Mouse (Mus musculus) lung, embryonic 16.5 days (tissue): ENCODE results near the gene Hpcal1. TPM values are rescaled to one million over a fixed set of nuclear protein-coding genes. Genes with fewer than 3 reads are reported as not detected.

Experiments
- ATAC-seq: fragments of 200-750 bp; cut with Nextera tagmentation; 2 replicates; pipeline ENCODE4 v1.8.0; 2017; ENCODE audit warnings: low read depth, mild to moderate bottlenecking, moderate library complexity
- H3K27ac ChIP-seq: fragments of 300-500 bp; sonication (generic); 2 replicates; pipeline ENCODE4 v1.5.1; 2014; ENCODE audit warnings: mild to moderate bottlenecking, control low read depth, low read length
- H3K27me3 ChIP-seq: fragments of 300-500 bp; sonication (generic); 2 replicates; pipeline ENCODE4 v1.6.1; 2014; ENCODE audit warnings: low read depth, low read length, mixed read lengths; ENCODE audit not compliant: control insufficient read depth, insufficient read depth
- H3K36me3 ChIP-seq: fragments of 300-500 bp; sonication (generic); 2 replicates; pipeline ENCODE4 v1.6.1; 2014; ENCODE audit warnings: low read length; ENCODE audit not compliant: control insufficient read depth, insufficient read depth
- H3K4me1 ChIP-seq: fragments of 300-500 bp; sonication (generic); replicated peaks from 2 replicates; pipeline ENCODE4 v1.6.1; 2014; ENCODE audit warnings: low read length, mixed read lengths; ENCODE audit not compliant: control insufficient read depth, insufficient read depth
- H3K4me2 ChIP-seq: fragments of 300-500 bp; sonication (generic); 2 replicates; pipeline ENCODE4 v1.6.1; 2014; ENCODE audit warnings: low read depth, low read length, control low read depth
- H3K4me3 ChIP-seq: fragments of 300-500 bp; sonication (generic); 2 replicates; pipeline ENCODE4 v1.5.1; 2014; ENCODE audit warnings: mild to moderate bottlenecking, low read length, control low read depth
- H3K9ac ChIP-seq: fragments of 300-500 bp; sonication (generic); 2 replicates; pipeline ENCODE4 v1.6.1; 2014; ENCODE audit warnings: low read length, control low read depth
- H3K9me3 ChIP-seq: fragments of 300-500 bp; sonication (generic); 2 replicates; pipeline ENCODE4 v1.6.1; 2016; ENCODE audit warnings: low read length; ENCODE audit not compliant: control insufficient read depth
- WGBS: fragments of 180-500 bp; shearing (Covaris S2); extraction: QIAGEN DNeasy Blood & Tissue Kit; methylation state at CpG from one replicate; pipeline ENCODE4 v1.1.7; 2014; 5-methylcytosine and 5-hydroxymethylcytosine counted together
- polyA plus RNA-seq: library from polyadenylated mRNA; unstranded; fragments of >200 nt; fragmentation: Nextera tagmentation; extraction: Ambion mirVana; gene quantifications from 2 replicates; pipeline ENCODE4 v1.2.1, GENCODE M21; 2015

Gene Hpcal1
- polyA plus RNA-seq, 1 experiment from 2014 or later, result 94.5 TPM

DNA sequence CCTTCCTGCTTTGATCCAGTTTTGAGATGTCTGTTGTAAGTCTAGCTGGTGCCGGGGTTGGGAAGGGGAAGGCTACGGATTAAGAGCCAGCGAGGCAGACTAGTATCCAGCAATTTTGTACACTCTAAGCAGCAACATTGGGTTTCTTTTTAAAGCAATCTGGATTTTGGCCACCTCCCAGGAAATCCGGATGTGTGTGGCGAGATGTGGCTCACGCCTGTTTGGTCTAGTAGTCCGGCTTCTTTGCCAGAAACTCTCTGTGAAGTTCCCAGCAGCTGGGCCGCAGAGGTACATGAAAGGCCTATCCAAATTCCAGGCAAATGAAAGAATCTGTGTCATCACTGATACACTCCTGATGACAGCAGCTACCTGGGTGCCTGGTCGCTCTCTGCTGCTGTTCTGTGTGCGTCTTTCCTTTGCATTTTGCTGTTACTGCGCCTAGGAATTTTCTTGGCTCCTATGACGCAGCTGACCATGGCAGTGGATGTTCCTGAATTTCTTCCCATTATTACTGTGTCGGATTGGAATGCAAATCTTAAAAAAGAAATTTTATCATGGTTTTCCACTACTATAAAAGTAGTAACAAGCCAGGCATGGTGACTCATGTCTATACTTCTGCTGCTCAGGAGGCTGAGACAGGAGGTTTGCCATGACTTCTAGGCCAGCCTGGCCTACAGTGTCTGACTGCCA, 38.7 kb downstream of the Hpcal1 start:
- Histone ChIP-seq H3K4me3 (no peak overlapping the region), H3K4me1 (peaks cover 78% of the 10 kb centered on the region), H3K36me3 (no peaks in the 10 kb centered on the region), H3K9me3 (no peaks in the 10 kb centered on the region), H3K4me2 (no peak overlapping the region), H3K27me3 (no peaks in the 10 kb centered on the region), H3K27ac (peak overlapping the region; percentile 84), H3K9ac (peak overlapping the region; percentile 11; the same call in 1 of the 2 replicates)
- WGBS, result 59% methylated on average over 13 of the region's 13 CpGs
- no peak for ATAC-seq

DNA sequence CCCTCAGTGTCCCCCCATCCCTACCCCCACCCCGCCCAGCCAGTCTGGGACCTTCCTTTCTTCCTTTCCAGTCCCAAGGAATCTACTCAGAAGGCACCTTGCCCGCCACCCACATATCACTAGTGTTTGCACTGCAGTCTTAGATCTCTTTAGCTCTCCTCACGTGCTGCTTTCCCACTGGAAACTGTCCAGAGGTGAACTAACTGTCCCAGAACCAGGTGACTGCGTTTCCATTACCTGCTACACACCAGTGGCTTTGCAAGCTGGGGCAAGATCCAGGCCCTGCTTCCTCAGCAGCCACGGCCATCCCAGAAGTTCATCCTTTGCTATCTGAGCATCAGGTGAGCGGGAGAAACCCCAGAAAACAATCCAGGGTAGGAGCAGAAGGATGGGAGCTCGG, 41.4 kb downstream of the Hpcal1 start:
- Histone ChIP-seq H3K9me3 (no peaks in the 10 kb centered on the region), H3K4me2 (no peak overlapping the region), H3K4me1 (peaks cover 70% of the 10 kb centered on the region), H3K36me3 (no peaks in the 10 kb centered on the region), H3K9ac (no peak overlapping the region), H3K27ac (peak overlapping the region; percentile 94), H3K4me3 (no peak overlapping the region), H3K27me3 (no peaks in the 10 kb centered on the region)
- WGBS, result 52% methylated on average over 7 of the region's 7 CpGs
- 0 out of 2 replicates have a peak, but pooled peaks have one; percentile 16 for ATAC-seq

DNA sequence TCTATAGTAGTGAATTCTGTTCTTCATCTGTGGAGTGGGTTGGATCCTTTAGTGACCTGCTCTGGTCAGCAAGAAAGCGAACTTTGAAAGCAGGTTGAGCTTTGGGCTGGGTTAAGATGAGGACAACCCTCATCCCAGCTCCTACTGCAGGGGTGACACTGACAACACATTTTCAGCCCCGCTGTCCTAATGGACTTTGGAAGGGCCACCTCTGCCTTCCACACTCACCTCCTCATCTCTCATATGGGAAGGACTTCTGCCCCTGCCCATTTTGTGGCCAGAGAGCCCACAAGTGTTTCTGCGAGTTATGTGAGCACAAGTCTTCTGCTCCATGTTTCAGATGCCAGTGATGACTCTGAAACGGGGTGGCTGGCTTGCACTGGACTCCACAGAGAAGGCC, 41.9 kb downstream of the Hpcal1 start:
- H3K4me2 ChIP-seq, result peak overlapping the region; percentile 18; the same call in 1 of the 2 replicates
- H3K9ac ChIP-seq, result no peak overlapping the region
- no peaks in the 10 kb centered on the region for H3K9me3 ChIP-seq
- no peaks in the 10 kb centered on the region for H3K36me3 ChIP-seq
- 52% methylated on average over 4 of the region's 4 CpGs for WGBS
- no peak overlapping the region for H3K4me3 ChIP-seq
- no peaks in the 10 kb centered on the region for H3K27me3 ChIP-seq
- H3K27ac ChIP-seq, result peak overlapping the region; percentile 94
- no peak for ATAC-seq
- peaks cover 70% of the 10 kb centered on the region for H3K4me1 ChIP-seq

DNA sequence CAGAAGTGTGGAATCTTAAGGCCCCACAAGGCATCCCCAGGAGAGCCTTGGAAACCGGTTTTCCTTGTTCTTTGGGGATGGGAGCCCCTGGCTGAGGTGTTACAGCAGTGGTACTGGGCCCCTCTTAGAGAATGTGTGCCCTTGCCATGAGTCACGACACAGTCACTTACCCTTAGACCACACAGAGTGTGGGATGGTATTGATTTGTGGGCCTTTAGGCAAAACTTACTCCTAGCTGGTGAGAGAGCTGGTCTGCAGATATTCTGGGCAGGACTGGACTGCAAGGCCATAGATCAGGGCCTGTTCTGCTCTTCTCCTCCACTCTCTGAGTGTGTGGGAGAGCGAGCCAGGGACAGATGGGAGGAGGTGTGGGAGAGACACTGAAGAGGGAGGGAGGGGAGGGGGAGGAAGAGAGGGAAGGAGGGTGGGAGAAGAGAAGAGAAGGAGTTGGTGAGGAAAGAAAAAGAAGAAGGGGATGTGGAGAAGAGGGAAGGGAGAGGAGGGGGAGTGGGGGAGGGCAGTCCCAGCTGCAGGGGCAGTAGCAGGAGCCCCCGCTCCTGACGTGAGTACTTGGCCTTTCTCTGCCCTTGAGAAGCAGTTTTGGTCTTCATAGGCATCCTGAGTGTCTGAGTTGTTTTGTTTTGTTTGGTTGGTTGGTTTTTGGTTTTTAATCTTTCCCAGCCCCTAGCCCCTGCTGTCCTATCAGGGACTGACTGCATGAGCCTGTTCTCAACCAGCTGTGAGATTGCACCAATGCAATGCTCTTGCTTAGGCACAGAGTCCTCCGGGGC, 42.7 kb downstream of the Hpcal1 start:
- peak overlapping the region; percentile 27; the same call in 1 of the 2 replicates for H3K9ac ChIP-seq
- 22% methylated on average over 6 of the region's 6 CpGs for WGBS
- no peaks in the 10 kb centered on the region for H3K9me3 ChIP-seq
- H3K36me3 ChIP-seq, result no peaks in the 10 kb centered on the region
- H3K4me1 ChIP-seq, result peaks cover 67% of the 10 kb centered on the region
- peak; percentile 84 for ATAC-seq
- H3K27ac ChIP-seq, result peak overlapping the region; percentile 94
- H3K4me2 ChIP-seq, result peak overlapping the region; percentile 3; the same call in 1 of the 2 replicates
- H3K27me3 ChIP-seq, result no peaks in the 10 kb centered on the region
- H3K4me3 ChIP-seq, result no peak overlapping the region

DNA sequence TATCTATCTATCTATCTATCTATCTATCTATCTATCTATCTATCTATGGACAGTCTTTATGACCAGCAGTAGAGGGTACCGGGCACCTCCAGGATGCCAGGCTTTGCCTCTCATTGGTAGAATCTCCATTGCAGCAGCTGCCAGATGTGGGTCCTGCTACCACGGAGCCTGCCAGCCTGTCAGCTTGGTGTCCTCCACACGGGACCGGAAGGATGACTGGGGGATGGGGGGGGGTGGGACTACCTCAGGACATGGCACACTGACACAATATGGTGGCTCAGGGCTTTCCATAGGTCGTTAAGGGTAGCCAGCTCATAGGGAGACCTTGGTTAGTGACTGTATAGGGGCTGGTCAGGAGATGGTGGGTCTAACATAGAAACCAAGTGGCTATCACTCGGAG, 45.7 kb downstream of the Hpcal1 start:
- ATAC-seq, result no peak
- 82% methylated on average over 6 of the region's 6 CpGs for WGBS
- Histone ChIP-seq H3K4me2 (no peak overlapping the region), H3K27me3 (no peaks in the 10 kb centered on the region), H3K27ac (no peak overlapping the region), H3K36me3 (no peaks in the 10 kb centered on the region), H3K4me1 (peaks cover 63% of the 10 kb centered on the region), H3K9me3 (no peaks in the 10 kb centered on the region), H3K9ac (no peak overlapping the region), H3K4me3 (no peak overlapping the region)

DNA sequence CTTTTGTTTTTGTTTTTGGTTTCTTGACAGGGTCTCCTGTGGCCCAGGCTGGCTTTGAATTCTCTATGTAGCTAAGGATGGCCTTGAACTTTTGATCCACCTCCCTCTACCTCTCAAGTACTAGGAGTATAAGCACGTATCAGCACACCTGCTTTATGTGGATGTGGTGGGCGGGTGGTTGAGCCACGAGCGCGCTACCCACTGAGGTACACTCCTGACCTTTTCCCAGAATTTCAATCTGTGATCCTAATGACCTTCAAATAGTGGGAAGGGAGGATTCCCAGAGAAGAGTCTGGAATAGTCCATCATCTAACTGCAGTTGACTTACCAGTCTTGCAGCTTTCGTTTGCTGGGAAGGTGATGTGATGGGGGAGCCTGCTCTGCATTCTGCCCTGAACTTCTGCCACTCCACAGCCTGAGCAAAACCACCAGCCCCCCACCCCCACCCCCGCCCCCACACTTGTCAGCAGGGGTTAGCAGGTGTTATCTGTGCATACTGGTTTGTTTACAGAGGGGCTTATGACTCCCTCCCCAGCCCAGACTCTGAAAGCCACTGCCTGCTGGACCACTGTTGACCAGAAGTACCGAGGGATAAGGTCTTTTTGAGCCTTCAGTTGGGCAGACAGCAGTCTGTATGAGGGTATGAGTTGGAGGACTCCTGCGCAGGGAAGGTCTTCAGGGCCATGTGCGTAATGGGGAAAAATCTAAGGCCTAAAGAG, 46.4 kb downstream of the Hpcal1 start:
- Histone ChIP-seq H3K9ac (no peak overlapping the region), H3K4me1 (peaks cover 65% of the 10 kb centered on the region), H3K9me3 (no peaks in the 10 kb centered on the region), H3K27me3 (no peaks in the 10 kb centered on the region), H3K4me2 (no peak overlapping the region), H3K27ac (no peak overlapping the region), H3K4me3 (no peak overlapping the region), H3K36me3 (no peaks in the 10 kb centered on the region)
- 57% methylated on average over 10 of the region's 10 CpGs for WGBS
- ATAC-seq, result no peak

DNA sequence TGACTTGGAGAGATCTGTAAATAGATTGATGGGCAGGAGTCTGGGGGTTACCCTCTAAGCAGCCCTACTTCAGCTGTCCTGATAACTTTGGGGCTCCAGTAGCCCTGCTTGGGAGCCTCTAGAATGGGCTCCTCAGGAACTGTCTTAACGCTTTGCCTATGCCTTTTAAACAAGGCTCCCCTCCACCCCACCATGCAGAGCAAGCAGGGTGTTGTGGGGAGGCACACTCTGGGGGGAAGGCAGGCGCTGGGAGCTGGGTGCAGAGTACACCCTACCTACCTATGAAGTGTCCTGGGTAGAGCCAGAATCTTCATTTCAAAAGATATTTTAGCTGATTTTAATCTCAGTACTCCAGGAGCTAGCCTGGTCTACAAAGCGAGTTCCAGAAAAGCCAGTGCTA, 47.2 kb downstream of the Hpcal1 start:
- Histone ChIP-seq H3K4me1 (peaks cover 66% of the 10 kb centered on the region), H3K4me3 (no peak overlapping the region), H3K9me3 (no peaks in the 10 kb centered on the region), H3K27me3 (no peaks in the 10 kb centered on the region), H3K27ac (no peak overlapping the region), H3K36me3 (no peaks in the 10 kb centered on the region), H3K9ac (no peak overlapping the region), H3K4me2 (no peak overlapping the region)
- WGBS, result 66% methylated on average over 3 of the region's 3 CpGs
- ATAC-seq, result no peak

DNA sequence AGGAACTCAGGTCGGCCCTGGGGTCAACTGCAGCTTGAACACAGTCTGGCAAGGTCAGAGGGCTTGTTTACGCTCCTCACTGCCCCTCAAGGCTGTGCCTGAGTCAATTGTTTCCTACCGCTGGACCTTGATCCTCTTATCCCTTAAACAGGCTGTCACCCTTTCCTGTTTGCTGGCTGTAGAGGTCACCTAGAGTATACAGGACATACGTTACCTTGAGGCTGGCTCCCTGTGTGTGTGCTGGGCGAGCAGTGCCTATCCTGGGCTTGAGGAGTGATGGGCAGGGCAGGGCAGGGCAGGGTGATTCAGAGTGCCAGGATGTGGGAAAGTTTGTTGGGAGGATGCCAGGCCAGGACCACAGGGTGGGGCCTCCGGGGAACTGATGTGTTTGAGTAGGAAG, 47.8 kb downstream of the Hpcal1 start:
- H3K27ac ChIP-seq, result 0 out of 2 replicates have a peak overlapping the region, but pooled peaks have one; percentile 6
- WGBS, result 32% methylated on average over 6 of the region's 6 CpGs
- H3K27me3 ChIP-seq, result no peaks in the 10 kb centered on the region
- H3K4me3 ChIP-seq, result no peak overlapping the region
- no peak overlapping the region for H3K9ac ChIP-seq
- peaks cover 64% of the 10 kb centered on the region for H3K4me1 ChIP-seq
- H3K4me2 ChIP-seq, result no peak overlapping the region
- H3K9me3 ChIP-seq, result no peaks in the 10 kb centered on the region
- peak; percentile 15; the same call in 1 of the 2 replicates for ATAC-seq
- no peaks in the 10 kb centered on the region for H3K36me3 ChIP-seq

DNA sequence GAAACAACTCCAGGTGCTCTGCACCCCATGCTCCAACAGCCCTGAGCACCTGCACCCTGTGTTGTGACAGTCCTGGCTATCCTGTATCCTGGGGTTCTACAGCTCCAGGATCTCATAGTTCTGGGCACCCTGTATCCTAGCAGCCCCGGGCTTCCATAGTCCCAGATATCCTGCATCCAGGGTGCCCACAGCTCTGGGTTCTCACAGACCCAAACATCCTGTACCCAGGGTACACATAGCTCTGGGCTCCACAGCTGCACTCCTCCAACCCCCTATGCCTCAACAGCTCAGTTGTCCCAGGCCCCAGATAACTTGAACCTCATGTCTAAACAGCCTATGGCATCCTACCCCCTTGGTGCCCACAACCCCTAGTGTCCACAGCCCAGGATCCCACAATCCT, 49.6 kb downstream of the Hpcal1 start:
- H3K4me2 ChIP-seq, result no peak overlapping the region
- H3K27me3 ChIP-seq, result no peaks in the 10 kb centered on the region
- ATAC-seq, result no peak
- peaks cover 53% of the 10 kb centered on the region for H3K4me1 ChIP-seq
- H3K9me3 ChIP-seq, result no peaks in the 10 kb centered on the region
- H3K36me3 ChIP-seq, result no peaks in the 10 kb centered on the region
- no peak overlapping the region for H3K9ac ChIP-seq
- no peak overlapping the region for H3K4me3 ChIP-seq
- no peak overlapping the region for H3K27ac ChIP-seq
- 76% methylated on average over 1 of the region's 1 CpGs for WGBS
